ENCODE assay signal across 8 mouse cellular contexts in genomic region chr10:44457791-44458533, GRCm38 (mm10).
DNase-seq lines count a peak whose midpoint lies in the region; ATAC-seq and TF ChIP-seq lines count a peak whose summit lies in the region.

No protein-coding gene starts in this region.

- H3K9ac ChIP-seq in lung, embryonic 14.5 days = peak overlapping the region; percentile 54
- peak overlapping the region; percentile 70 for H3K9ac ChIP-seq in embryonic facial prominence, embryonic 13.5 days
- H3K9ac ChIP-seq in intestine, embryonic 15.5 days = peak overlapping the region; percentile 50
- H3K9ac ChIP-seq in neural tube, embryonic 13.5 days = peak overlapping the region; percentile 69

- under 1% methylated on average over 25 of the region's 25 CpGs for WGBS in lung, embryonic 14.5 days
- WGBS in embryonic facial prominence, embryonic 13.5 days = under 1% methylated on average over 25 of the region's 25 CpGs
- under 1% methylated on average over 25 of the region's 25 CpGs for WGBS in intestine, embryonic 15.5 days
- WGBS in neural tube, embryonic 13.5 days = 1% methylated on average over 25 of the region's 25 CpGs

- no peak for ATAC-seq in lung, embryonic 14.5 days (ENCODE audit: insufficient read depth)
- no peak for ATAC-seq in embryonic facial prominence, embryonic 13.5 days (ENCODE audit: insufficient number of reproducible peaks, insufficient read depth, low FRiP score, low TSS enrichment, low read depth)
- no peak for ATAC-seq in intestine, embryonic 15.5 days
- ATAC-seq in neural tube, embryonic 13.5 days (ENCODE audit: low read depth) = no peak

- TF ChIP-seq CTCF in lung, embryonic 14.5 days (IDR thresholded peaks at IDR 0.05; ENCODE audit: low read depth) = no peak

- no peaks in the 10 kb centered on the region for H3K36me3 ChIP-seq in lung, embryonic 14.5 days (ENCODE audit: insufficient read depth)
- no peaks in the 10 kb centered on the region for H3K36me3 ChIP-seq in embryonic facial prominence, embryonic 13.5 days
- H3K36me3 ChIP-seq in intestine, embryonic 15.5 days = no peaks in the 10 kb centered on the region
- H3K36me3 ChIP-seq in neural tube, embryonic 13.5 days = no peaks in the 10 kb centered on the region

- no peak overlapping the region for H3K27ac ChIP-seq in lung, embryonic 14.5 days (ENCODE audit: low read depth)
- peak overlapping the region; percentile 68 for H3K27ac ChIP-seq in embryonic facial prominence, embryonic 13.5 days
- H3K27ac ChIP-seq in intestine, embryonic 15.5 days = peak overlapping the region; percentile 87
- 0 out of 2 replicates have a peak overlapping the region, but pooled peaks have one; percentile 46 for H3K27ac ChIP-seq in neural tube, embryonic 13.5 days (replicated peaks)

- H3K9me3 ChIP-seq in lung, embryonic 14.5 days (ENCODE audit: low read depth, low read length) = no peaks in the 10 kb centered on the region
- no peaks in the 10 kb centered on the region for H3K9me3 ChIP-seq in embryonic facial prominence, embryonic 13.5 days
- H3K9me3 ChIP-seq in intestine, embryonic 15.5 days = no peaks in the 10 kb centered on the region
- no peaks in the 10 kb centered on the region for H3K9me3 ChIP-seq in neural tube, embryonic 13.5 days

- peaks cover 9% of the 10 kb centered on the region for H3K4me1 ChIP-seq in lung, embryonic 14.5 days (ENCODE audit: insufficient read depth)
- H3K4me1 ChIP-seq in embryonic facial prominence, embryonic 13.5 days = peaks cover 23% of the 10 kb centered on the region
- H3K4me1 ChIP-seq in intestine, embryonic 15.5 days (replicated peaks) = peaks cover 12% of the 10 kb centered on the region; the same call in 1 of the 2 replicates
- H3K4me1 ChIP-seq in neural tube, embryonic 13.5 days (replicated peaks) = peaks cover 32% of the 10 kb centered on the region

- DNase-seq in lung, embryonic 14.5 days = peak; percentile 38
- DNase-seq in lung, postnatal 36 days = no peak
- no peak for DNase-seq in cerebellum, postnatal 25 days
- DNase-seq in urinary bladder, postnatal 14 days (ENCODE audit: low spot score) = no peak
- DNase-seq in right cerebral cortex, postnatal 25 days = no peak

- H3K4me2 ChIP-seq in lung, embryonic 14.5 days = peak overlapping the region; percentile 94
- peak overlapping the region; percentile 97 for H3K4me2 ChIP-seq in embryonic facial prominence, embryonic 13.5 days
- H3K4me2 ChIP-seq in intestine, embryonic 15.5 days (replicated peaks) = peak overlapping the region; percentile 89
- H3K4me2 ChIP-seq in neural tube, embryonic 13.5 days = peak overlapping the region; percentile 95

- peak overlapping the region; percentile 57 for H3K4me3 ChIP-seq in lung, embryonic 14.5 days (ENCODE audit: low read depth, low read length)
- peak overlapping the region; percentile 60 for H3K4me3 ChIP-seq in embryonic facial prominence, embryonic 13.5 days
- peak overlapping the region; percentile 48 for H3K4me3 ChIP-seq in intestine, embryonic 15.5 days (replicated peaks)
- H3K4me3 ChIP-seq in neural tube, embryonic 13.5 days = peak overlapping the region; percentile 70

- H3K27me3 ChIP-seq in lung, embryonic 14.5 days (ENCODE audit: insufficient read depth, low read length) = peaks cover 16% of the 10 kb centered on the region
- peaks cover 41% of the 10 kb centered on the region for H3K27me3 ChIP-seq in embryonic facial prominence, embryonic 13.5 days
- no peaks in the 10 kb centered on the region for H3K27me3 ChIP-seq in intestine, embryonic 15.5 days (replicated peaks)
- peaks cover 44% of the 10 kb centered on the region for H3K27me3 ChIP-seq in neural tube, embryonic 13.5 days
